Mouse (Mus musculus) liver, adult 2 months (tissue): Measurements from ENCODE around the gene Rftn2.

Source experiments
- CTCF ChIP-seq: fragments of 200-500 bp; IDR thresholded peaks from 2 replicates; pipeline ENCODE4 v1.5.1; 2011; ENCODE audit warnings: low read depth, low read length, control low read depth
- POLR2A ChIP-seq: fragments of 200-500 bp; IDR thresholded peaks from 2 replicates; pipeline ENCODE4 v1.6.1; 2011; ENCODE audit warnings: low read length, control low read depth; ENCODE audit not compliant: insufficient read depth; ENCODE audit errors: extremely low read depth

GRCm38 (mm10) chr1:55164005-55164404 is 62.6 kb downstream of the Rftn2 start:
- TF ChIP-seq CTCF (no peak), POLR2A (no peak)
